Mouse (Mus musculus) macrophage (primary cell): ENCODE results near the gene Dusp16. TPM values are rescaled to one million over a fixed set of nuclear protein-coding genes. Genes with fewer than 3 reads are reported as not detected.

Experiments used
- H3K27ac ChIP-seq: fragments of 350-480 bp; formaldehyde crosslinking; 2 replicates; pipeline ENCODE4 v1.9.0; 2021
- H3K36me3 ChIP-seq: fragments of 350-480 bp; formaldehyde crosslinking; 2 replicates; pipeline ENCODE4 v1.9.0; 2021; ENCODE audit errors: inconsistent target
- H3K4me3 ChIP-seq: fragments of 350-480 bp; formaldehyde crosslinking; 2 replicates; pipeline ENCODE4 v1.9.0; 2021; ENCODE audit errors: inconsistent target
- H3K79me2 ChIP-seq: fragments of 350-480 bp; formaldehyde crosslinking; 2 replicates; pipeline ENCODE4 v1.9.0; 2021; ENCODE audit errors: inconsistent target
- WGBS: methylation state at CpG from one replicate; pipeline ENCODE4 v1.1.7; 2026; ENCODE audit warnings: inconsistent platforms; ENCODE audit not compliant: missing documents; 5-methylcytosine and 5-hydroxymethylcytosine counted together
- polyA plus RNA-seq: library from polyadenylated mRNA; stranded (reverse); fragments of 250-400 nt; gene quantifications from 3 replicates; pipeline ENCODE4 v1.2.4, GENCODE M21; 2018; ENCODE audit warnings: inconsistent platforms

Gene Dusp16
- polyA plus RNA-seq, 1 experiment from 2014 or later: 5.5 TPM

GRCm38 (mm10) chr6:134733800-134734221 lies 58.6 kb downstream of the Dusp16 start:
- 94% methylated on average over 5 of the region's 5 CpGs for WGBS
- Histone ChIP-seq H3K79me2 (no peaks in the 10 kb centered on the region), H3K4me3 (no peak overlapping the region), H3K27ac (no peak overlapping the region), H3K36me3 (0 out of 2 replicates have a peak, but pooled peaks cover 4% of the 10 kb centered on the region)

GRCm38 (mm10) chr6:134732813-134733212 lies 59.6 kb downstream of the Dusp16 start:
- Histone ChIP-seq H3K36me3 (no peaks in the 10 kb centered on the region), H3K27ac (no peak overlapping the region), H3K79me2 (no peaks in the 10 kb centered on the region), H3K4me3 (no peak overlapping the region)
- 94% methylated on average over 8 of the region's 8 CpGs for WGBS

- H3K4me3 ChIP-seq: no peak overlapping the region
- H3K36me3 ChIP-seq: no peaks in the 10 kb centered on the region
- H3K27ac ChIP-seq: no peak overlapping the region
- no peaks in the 10 kb centered on the region for H3K79me2 ChIP-seq
- 92% methylated on average over 3 of the region's 3 CpGs for WGBS
These were observed 61.4 kb downstream of the Dusp16 start for GRCm38 (mm10) chr6:134730978-134731377.

GRCm38 (mm10) chr6:134725406-134725805 lies 67.0 kb downstream of the Dusp16 start:
- H3K27ac ChIP-seq: no peak overlapping the region
- no peak overlapping the region for H3K4me3 ChIP-seq
- H3K36me3 ChIP-seq: 0 out of 2 replicates have a peak, but pooled peaks cover 5% of the 10 kb centered on the region
- H3K79me2 ChIP-seq: no peaks in the 10 kb centered on the region

- Histone ChIP-seq H3K79me2 (no peaks in the 10 kb centered on the region), H3K27ac (no peak overlapping the region), H3K36me3 (peaks cover 9% of the 10 kb centered on the region; the same call in 1 of the 2 replicates), H3K4me3 (no peak overlapping the region)
- WGBS: 89% methylated on average over 9 of the region's 9 CpGs
These were observed 68.4 kb downstream of the Dusp16 start for GRCm38 (mm10) chr6:134723833-134724553.

- Histone ChIP-seq H3K79me2 (no peaks in the 10 kb centered on the region), H3K4me3 (no peak overlapping the region), H3K36me3 (peaks cover 14% of the 10 kb centered on the region; the same call in 1 of the 2 replicates), H3K27ac (no peak overlapping the region)
- 97% methylated on average over 7 of the region's 7 CpGs for WGBS
These were observed 69.1 kb downstream of the Dusp16 start for GRCm38 (mm10) chr6:134723326-134723725.

GRCm38 (mm10) chr6:134722906-134723305 lies 69.5 kb downstream of the Dusp16 start:
- Histone ChIP-seq H3K4me3 (no peak overlapping the region), H3K79me2 (no peaks in the 10 kb centered on the region), H3K36me3 (peaks cover 18% of the 10 kb centered on the region; the same call in 1 of the 2 replicates), H3K27ac (no peak overlapping the region)
- WGBS: 90% methylated on average over 8 of the region's 8 CpGs

GRCm38 (mm10) chr6:134721729-134722269 lies 70.6 kb downstream of the Dusp16 start:
- 96% methylated on average over 6 of the region's 6 CpGs for WGBS
- no peaks in the 10 kb centered on the region for H3K79me2 ChIP-seq
- peaks cover 28% of the 10 kb centered on the region; the same call in 1 of the 2 replicates for H3K36me3 ChIP-seq
- H3K27ac ChIP-seq: no peak overlapping the region
- no peak overlapping the region for H3K4me3 ChIP-seq

GRCm38 (mm10) chr6:134720150-134720549 lies 72.3 kb downstream of the Dusp16 start:
- no peaks in the 10 kb centered on the region for H3K79me2 ChIP-seq
- H3K4me3 ChIP-seq: no peak overlapping the region
- H3K27ac ChIP-seq: no peak overlapping the region
- peaks cover 28% of the 10 kb centered on the region; the same call in 1 of the 2 replicates for H3K36me3 ChIP-seq
- WGBS: 89% methylated on average over 5 of the region's 5 CpGs

GRCm38 (mm10) chr6:134719156-134719555 lies 73.3 kb downstream of the Dusp16 start:
- 91% methylated on average over 5 of the region's 5 CpGs for WGBS
- no peaks in the 10 kb centered on the region for H3K79me2 ChIP-seq
- H3K36me3 ChIP-seq: peaks cover 23% of the 10 kb centered on the region; the same call in 1 of the 2 replicates
- no peak overlapping the region for H3K4me3 ChIP-seq
- no peak overlapping the region for H3K27ac ChIP-seq

- H3K4me3 ChIP-seq: no peak overlapping the region
- H3K79me2 ChIP-seq: no peaks in the 10 kb centered on the region
- WGBS: 93% methylated on average over 10 of the region's 11 CpGs
- H3K36me3 ChIP-seq: peaks cover 23% of the 10 kb centered on the region; the same call in 1 of the 2 replicates
- no peak overlapping the region for H3K27ac ChIP-seq
These were observed 73.8 kb downstream of the Dusp16 start for GRCm38 (mm10) chr6:134718668-134719065.

- peaks cover 23% of the 10 kb centered on the region; the same call in 1 of the 2 replicates for H3K36me3 ChIP-seq
These were observed 74.3 kb downstream of the Dusp16 start for GRCm38 (mm10) chr6:134717886-134718667.

GRCm38 (mm10) chr6:134716168-134716587 lies 76.2 kb downstream of the Dusp16 start:
- WGBS: 92% methylated on average over 6 of the region's 6 CpGs
- H3K79me2 ChIP-seq: no peaks in the 10 kb centered on the region
- H3K27ac ChIP-seq: no peak overlapping the region
- H3K4me3 ChIP-seq: no peak overlapping the region
- peaks cover 23% of the 10 kb centered on the region; the same call in 1 of the 2 replicates for H3K36me3 ChIP-seq

More at GRCm38 (mm10) chr6:134717886-134718667, 74.3 kb downstream of the Dusp16 start:
- whole genome bisulfite sequencing: 93% methylated on average over 20 of the region's 20 CpGs
- Histone ChIP-seq H3K27ac (no peak overlapping the region), H3K4me3 (no peak overlapping the region), H3K79me2 (no peaks in the 10 kb centered on the region)

GRCm38 (mm10) chr6:134713897-134714296 lies 78.5 kb downstream of the Dusp16 start:
- H3K27ac ChIP-seq: no peak overlapping the region
- peaks cover 19% of the 10 kb centered on the region; the same call in 1 of the 2 replicates for H3K36me3 ChIP-seq
- H3K79me2 ChIP-seq: no peaks in the 10 kb centered on the region
- 90% methylated on average over 1 of the region's 1 CpGs for WGBS
- no peak overlapping the region for H3K4me3 ChIP-seq
